Mouse (Mus musculus) heart, embryonic 15.5 days (tissue): Measurements from ENCODE around the gene Gm45799. TPM values are rescaled to one million over a fixed set of nuclear protein-coding genes. Genes with fewer than 3 reads are reported as not detected.

Experiments used
- ATAC-seq: fragments of 200-750 bp; cut with Nextera tagmentation; replicated peaks from 2 replicates; pipeline ENCODE4 v1.8.0; 2017; ENCODE audit warnings: low read depth, moderate TSS enrichment; ENCODE audit not compliant: insufficient number of reproducible peaks, insufficient read depth, low FRiP score
- H3K27ac ChIP-seq: fragments of 300-500 bp; sonication (generic); 2 replicates; pipeline ENCODE4 v1.5.1; 2015; ENCODE audit warnings: mild to moderate bottlenecking, inconsistent platforms
- H3K27me3 ChIP-seq: fragments of 300-500 bp; sonication (generic); 2 replicates; pipeline ENCODE4 v1.6.1; 2015; ENCODE audit warnings: inconsistent platforms
- H3K36me3 ChIP-seq: fragments of 300-500 bp; sonication (generic); 2 replicates; pipeline ENCODE4 v1.6.1; 2015; ENCODE audit warnings: mild to moderate bottlenecking, inconsistent platforms
- H3K4me1 ChIP-seq: fragments of 300-500 bp; sonication (generic); replicated peaks from 2 replicates; pipeline ENCODE4 v1.6.1; 2015; ENCODE audit warnings: inconsistent platforms
- H3K4me2 ChIP-seq: fragments of 300-500 bp; sonication (generic); 2 replicates; pipeline ENCODE4 v1.6.1; 2015; ENCODE audit warnings: inconsistent platforms, mild to moderate bottlenecking, moderate library complexity
- H3K4me3 ChIP-seq: fragments of 300-500 bp; sonication (generic); 2 replicates; pipeline ENCODE4 v1.5.1; 2015; ENCODE audit warnings: mild to moderate bottlenecking, inconsistent platforms
- H3K9ac ChIP-seq: fragments of 300-500 bp; sonication (generic); 2 replicates; pipeline ENCODE4 v1.6.1; 2015; ENCODE audit warnings: mild to moderate bottlenecking, inconsistent platforms
- H3K9me3 ChIP-seq: fragments of 300-500 bp; sonication (generic); replicated peaks from 2 replicates; pipeline ENCODE4 v1.6.1; 2016; ENCODE audit warnings: inconsistent platforms
- WGBS: fragments of 180-500 bp; shearing (Covaris S2); methylation state at CpG from one replicate; pipeline ENCODE4 v1.1.7; 2015; ENCODE audit warnings: mixed read lengths; 5-methylcytosine and 5-hydroxymethylcytosine counted together
- polyA plus RNA-seq: library from polyadenylated mRNA; unstranded; fragments of >200 nt; fragmentation: Nextera tagmentation; extraction: Ambion mirVana; gene quantifications from 2 replicates; pipeline ENCODE4 v1.2.1, GENCODE M21; 2015

The Gm45799 gene
- 24.0 and 39.7 TPM in 2 replicates for polyA plus RNA-seq

GRCm38 (mm10) chr7:105640233-105640893 lies at the start of gene Gm45799, which contains the start of gene Arfip2:
Gene Gm45799 (plus strand): TSS chr7:105640552.
Gene Arfip2 (minus strand): TSS chr7:105640416.
- ATAC-seq, result peak; percentile 96
- H3K36me3 ChIP-seq, result peaks cover 30% of the 10 kb centered on the region
- H3K4me1 ChIP-seq, result peaks cover 30% of the 10 kb centered on the region
- H3K4me2 ChIP-seq, result peak within 1 kb of the TSS; percentile 88
- peak within 1 kb of the TSS; percentile 87 for H3K9ac ChIP-seq
- H3K9me3 ChIP-seq, result no peaks in the 10 kb centered on the region
- WGBS, result 0% methylated on average over 45 of the region's 45 CpGs
- peak within 1 kb of the TSS; percentile 91 for H3K27ac ChIP-seq
- H3K27me3 ChIP-seq, result no peaks in the 10 kb centered on the region
- peak within 1 kb of the TSS; percentile 71 for H3K4me3 ChIP-seq

- Histone ChIP-seq H3K36me3 (no peaks in the 10 kb centered on the region), H3K4me1 (no peaks in the 10 kb centered on the region), H3K27ac (no peak overlapping the region), H3K9ac (no peak overlapping the region), H3K4me2 (no peak overlapping the region), H3K9me3 (no peaks in the 10 kb centered on the region), H3K4me3 (no peak overlapping the region), H3K27me3 (no peaks in the 10 kb centered on the region)
- peak; percentile 60; the same call in 1 of the 2 replicates for ATAC-seq
- WGBS, result 35% methylated on average over 9 of the region's 9 CpGs
These were observed 37.3 kb upstream of the Gm45799 start for GRCm38 (mm10) chr7:105602860-105603623.

GRCm38 (mm10) chr7:105608467-105608866 lies 31.9 kb upstream of the Gm45799 start:
- Histone ChIP-seq H3K27me3 (no peaks in the 10 kb centered on the region), H3K36me3 (peaks cover 35% of the 10 kb centered on the region), H3K9me3 (no peaks in the 10 kb centered on the region), H3K4me1 (no peaks in the 10 kb centered on the region), H3K27ac (no peak overlapping the region), H3K4me2 (no peak overlapping the region), H3K4me3 (no peak overlapping the region), H3K9ac (no peak overlapping the region)
- WGBS, result 87% methylated on average over 3 of the region's 3 CpGs
- ATAC-seq, result no peak

GRCm38 (mm10) chr7:105611767-105612166 lies 28.6 kb upstream of the Gm45799 start:
- no peak for ATAC-seq
- Histone ChIP-seq H3K4me1 (peaks cover 6% of the 10 kb centered on the region), H3K9ac (no peak overlapping the region), H3K36me3 (peaks cover 53% of the 10 kb centered on the region), H3K4me2 (no peak overlapping the region), H3K9me3 (no peaks in the 10 kb centered on the region), H3K27me3 (no peaks in the 10 kb centered on the region), H3K4me3 (no peak overlapping the region), H3K27ac (no peak overlapping the region)
- 82% methylated on average over 1 of the region's 1 CpGs for WGBS

GRCm38 (mm10) chr7:105614400-105614799 lies 26.0 kb upstream of the Gm45799 start:
- H3K4me1 ChIP-seq, result peaks cover 16% of the 10 kb centered on the region
- ATAC-seq, result no peak
- WGBS, result 63% methylated on average over 1 of the region's 1 CpGs

GRCm38 (mm10) chr7:105615720-105616119 lies 24.6 kb upstream of the Gm45799 start:
- peaks cover 68% of the 10 kb centered on the region for H3K36me3 ChIP-seq
- no peak overlapping the region for H3K4me3 ChIP-seq
- H3K4me1 ChIP-seq, result peaks cover 16% of the 10 kb centered on the region
- no peak overlapping the region for H3K4me2 ChIP-seq
- peak overlapping the region; percentile 2; the same call in 1 of the 2 replicates for H3K27ac ChIP-seq
- no peaks in the 10 kb centered on the region for H3K9me3 ChIP-seq
- no peak for ATAC-seq
- 30% methylated on average over 1 of the region's 1 CpGs for WGBS
- H3K27me3 ChIP-seq, result no peaks in the 10 kb centered on the region
- no peak overlapping the region for H3K9ac ChIP-seq

More at GRCm38 (mm10) chr7:105614400-105614799, 26.0 kb upstream of the Gm45799 start:
- no peaks in the 10 kb centered on the region for H3K27me3 ChIP-seq
- no peaks in the 10 kb centered on the region for H3K9me3 ChIP-seq
- no peak overlapping the region for H3K4me3 ChIP-seq
- H3K27ac ChIP-seq, result no peak overlapping the region
- H3K36me3 ChIP-seq, result peaks cover 78% of the 10 kb centered on the region
- H3K9ac ChIP-seq, result no peak overlapping the region
- no peak overlapping the region for H3K4me2 ChIP-seq

GRCm38 (mm10) chr7:105616561-105616960 lies 23.8 kb upstream of the Gm45799 start:
- Histone ChIP-seq H3K4me2 (no peak overlapping the region), H3K4me1 (peaks cover 16% of the 10 kb centered on the region), H3K9me3 (no peaks in the 10 kb centered on the region), H3K36me3 (peaks cover 64% of the 10 kb centered on the region), H3K9ac (no peak overlapping the region), H3K27me3 (no peaks in the 10 kb centered on the region), H3K4me3 (no peak overlapping the region), H3K27ac (peak overlapping the region; percentile 21; the same call in 1 of the 2 replicates)
- ATAC-seq, result no peak
- 55% methylated on average over 6 of the region's 6 CpGs for WGBS

- H3K9ac ChIP-seq, result no peak overlapping the region
These were observed 22.5 kb upstream of the Gm45799 start for GRCm38 (mm10) chr7:105617810-105618209.

GRCm38 (mm10) chr7:105619701-105620100 lies 20.7 kb upstream of the Gm45799 start:
- WGBS, result 84% methylated on average over 3 of the region's 3 CpGs
- H3K36me3 ChIP-seq, result peaks cover 55% of the 10 kb centered on the region

More at GRCm38 (mm10) chr7:105617810-105618209, 22.5 kb upstream of the Gm45799 start:
- Histone ChIP-seq H3K36me3 (peaks cover 58% of the 10 kb centered on the region), H3K4me3 (no peak overlapping the region), H3K27ac (no peak overlapping the region), H3K4me1 (peaks cover 16% of the 10 kb centered on the region), H3K9me3 (no peaks in the 10 kb centered on the region), H3K27me3 (no peaks in the 10 kb centered on the region), H3K4me2 (no peak overlapping the region)
- no peak for ATAC-seq
- 94% methylated on average over 22 of the region's 22 CpGs for WGBS

GRCm38 (mm10) chr7:105621053-105621452 lies 19.3 kb upstream of the Gm45799 start:
- no peak for ATAC-seq
- no peak overlapping the region for H3K4me2 ChIP-seq
- H3K9me3 ChIP-seq, result no peaks in the 10 kb centered on the region
- no peak overlapping the region for H3K9ac ChIP-seq
- H3K27ac ChIP-seq, result no peak overlapping the region
- H3K27me3 ChIP-seq, result no peaks in the 10 kb centered on the region
- H3K4me1 ChIP-seq, result peaks cover 15% of the 10 kb centered on the region
- peaks cover 57% of the 10 kb centered on the region for H3K36me3 ChIP-seq
- no peak overlapping the region for H3K4me3 ChIP-seq
- 64% methylated on average over 4 of the region's 4 CpGs for WGBS

More at GRCm38 (mm10) chr7:105619701-105620100, 20.7 kb upstream of the Gm45799 start:
- Histone ChIP-seq H3K4me3 (no peak overlapping the region), H3K27me3 (no peaks in the 10 kb centered on the region), H3K27ac (no peak overlapping the region), H3K9ac (no peak overlapping the region), H3K9me3 (no peaks in the 10 kb centered on the region), H3K4me2 (no peak overlapping the region), H3K4me1 (peaks cover 16% of the 10 kb centered on the region)
- no peak for ATAC-seq

GRCm38 (mm10) chr7:105621646-105622292 lies 18.6 kb upstream of the Gm45799 start:
- Histone ChIP-seq H3K4me1 (peaks cover 13% of the 10 kb centered on the region), H3K4me2 (no peak overlapping the region), H3K27ac (no peak overlapping the region), H3K36me3 (peaks cover 55% of the 10 kb centered on the region), H3K9me3 (no peaks in the 10 kb centered on the region), H3K27me3 (no peaks in the 10 kb centered on the region), H3K4me3 (no peak overlapping the region), H3K9ac (no peak overlapping the region)
- WGBS, result 62% methylated on average over 8 of the region's 8 CpGs
- no peak for ATAC-seq
